Mouse (Mus musculus) small intestine, adult 2 months (tissue): ENCODE data around the gene Irf2bpl. TPM values are rescaled to one million over a fixed set of nuclear protein-coding genes. Genes with fewer than 3 reads are reported as not detected.

ENCODE experiments used
- H3K27ac ChIP-seq: fragments of 200-500 bp; 2 replicates; pipeline ENCODE4 v1.5.1; 2012; ENCODE audit warnings: low read depth, low read length, control low read depth, inconsistent platforms; ENCODE audit not compliant: insufficient read depth
- H3K27me3 ChIP-seq: fragments of 200-500 bp; 2 replicates; pipeline ENCODE4 v1.6.1; 2012; ENCODE audit warnings: mild to moderate bottlenecking, moderate library complexity, low read length, inconsistent platforms; ENCODE audit not compliant: control insufficient read depth, insufficient read depth
- H3K36me3 ChIP-seq: fragments of 200-500 bp; 2 replicates; pipeline ENCODE4 v1.6.1; 2012; ENCODE audit warnings: mild to moderate bottlenecking, low read length, control low read depth, inconsistent platforms; ENCODE audit not compliant: control insufficient read depth, insufficient read depth
- H3K4me1 ChIP-seq: fragments of 200-500 bp; 2 replicates; pipeline ENCODE4 v1.6.1; 2012; ENCODE audit warnings: low read length, inconsistent platforms, mixed read lengths; ENCODE audit not compliant: control insufficient read depth, insufficient read depth, insufficient read length
- H3K4me3 ChIP-seq: fragments of 200-500 bp; 2 replicates; pipeline ENCODE4 v1.5.1; 2012; ENCODE audit warnings: low read depth, mild to moderate bottlenecking, control low read depth, inconsistent platforms, low read length, moderate library complexity
- CTCF ChIP-seq: fragments of 200-500 bp; IDR thresholded peaks from 2 replicates; pipeline ENCODE4 v1.5.1; 2012; ENCODE audit warnings: low read depth, mild to moderate bottlenecking, control low read depth, inconsistent platforms, low read length, moderate library complexity, mixed read lengths; ENCODE audit not compliant: insufficient replicate concordance, insufficient read length; ENCODE audit errors: extremely low read depth
- POLR2A ChIP-seq: fragments of 200-500 bp; IDR thresholded peaks from 2 replicates; pipeline ENCODE4 v1.6.1; 2012; ENCODE audit warnings: low read depth, mild to moderate bottlenecking, control low read depth, inconsistent platforms, low read length, moderate library complexity
- WGBS: fragments of 180-500 bp; shearing (Covaris S2); methylation state at CpG from one replicate; pipeline ENCODE4 v1.1.7; 2018; 5-methylcytosine and 5-hydroxymethylcytosine counted together
- polyA plus RNA-seq: library from polyadenylated mRNA; depleted of rRNA; stranded (reverse); fragments of >200 nt; gene quantifications from 2 replicates; pipeline ENCODE4 v1.2.3, GENCODE M21; 2012

Irf2bpl gene
- polyA plus RNA-seq, 1 experiment = 30.5 TPM

- TF ChIP-seq CTCF (peak; percentile 86), POLR2A (no peak)
- H3K4me3 ChIP-seq = no peak overlapping the region
- H3K27me3 ChIP-seq = no peaks in the 10 kb centered on the region
- WGBS = under 1% methylated on average over 15 of the region's 15 CpGs
- H3K36me3 ChIP-seq = no peaks in the 10 kb centered on the region
- no peak overlapping the region for H3K27ac ChIP-seq
- H3K4me1 ChIP-seq = peaks cover 20% of the 10 kb centered on the region; the same call in 1 of the 2 replicates
These were observed 21.8 kb upstream of the Irf2bpl start for GRCm38 (mm10) chr12:86906395-86906794.

DNA sequence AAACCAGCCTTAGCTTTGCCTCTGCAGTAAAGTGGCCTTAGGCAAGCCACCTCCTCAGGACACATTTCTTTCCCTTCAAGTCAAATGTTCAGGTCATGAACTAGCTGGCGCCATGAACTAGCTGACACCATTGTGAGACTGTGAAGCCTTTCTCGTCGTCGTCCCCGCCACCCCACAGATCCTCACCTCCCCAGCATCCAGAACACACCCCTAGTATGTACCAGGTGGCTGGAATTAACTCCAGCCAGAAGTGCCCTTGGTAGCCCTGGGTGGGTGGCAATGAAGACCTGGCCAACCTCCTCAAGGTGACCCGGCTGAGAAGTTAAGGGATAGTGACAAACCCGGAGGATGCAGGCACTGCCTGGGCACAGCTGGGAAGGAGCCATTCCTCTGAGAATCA, 21.3 kb upstream of the Irf2bpl start:
- Histone ChIP-seq H3K27ac (no peak overlapping the region), H3K4me3 (no peak overlapping the region), H3K4me1 (peaks cover 20% of the 10 kb centered on the region; the same call in 1 of the 2 replicates), H3K27me3 (no peaks in the 10 kb centered on the region), H3K36me3 (no peaks in the 10 kb centered on the region)
- TF ChIP-seq CTCF = no peak
- TF ChIP-seq POLR2A = no peak
- 42% methylated on average over 7 of the region's 7 CpGs for WGBS

GRCm38 (mm10) chr12:86905203-86905602, 20.6 kb upstream of the Irf2bpl start:
- WGBS = 8% methylated on average over 4 of the region's 4 CpGs
- no peaks in the 10 kb centered on the region for H3K36me3 ChIP-seq
- no peak overlapping the region for H3K27ac ChIP-seq

GRCm38 (mm10) chr12:86903828-86904806, 19.5 kb upstream of the Irf2bpl start:
- Histone ChIP-seq H3K36me3 (no peaks in the 10 kb centered on the region), H3K27me3 (no peaks in the 10 kb centered on the region), H3K27ac (peak overlapping the region; percentile 50), H3K4me3 (no peak overlapping the region), H3K4me1 (peaks cover 26% of the 10 kb centered on the region; the same call in 1 of the 2 replicates)
- TF ChIP-seq CTCF = no peak
- no peak for TF ChIP-seq POLR2A
- WGBS = 65% methylated on average over 11 of the region's 11 CpGs

More at GRCm38 (mm10) chr12:86905203-86905602, 20.6 kb upstream of the Irf2bpl start:
- no peaks in the 10 kb centered on the region for H3K27me3 ChIP-seq
- no peak for TF ChIP-seq POLR2A
- peak; percentile 52; the same call in 1 of the 2 replicates for TF ChIP-seq CTCF
- peaks cover 21% of the 10 kb centered on the region; the same call in 1 of the 2 replicates for H3K4me1 ChIP-seq
- no peak overlapping the region for H3K4me3 ChIP-seq

DNA sequence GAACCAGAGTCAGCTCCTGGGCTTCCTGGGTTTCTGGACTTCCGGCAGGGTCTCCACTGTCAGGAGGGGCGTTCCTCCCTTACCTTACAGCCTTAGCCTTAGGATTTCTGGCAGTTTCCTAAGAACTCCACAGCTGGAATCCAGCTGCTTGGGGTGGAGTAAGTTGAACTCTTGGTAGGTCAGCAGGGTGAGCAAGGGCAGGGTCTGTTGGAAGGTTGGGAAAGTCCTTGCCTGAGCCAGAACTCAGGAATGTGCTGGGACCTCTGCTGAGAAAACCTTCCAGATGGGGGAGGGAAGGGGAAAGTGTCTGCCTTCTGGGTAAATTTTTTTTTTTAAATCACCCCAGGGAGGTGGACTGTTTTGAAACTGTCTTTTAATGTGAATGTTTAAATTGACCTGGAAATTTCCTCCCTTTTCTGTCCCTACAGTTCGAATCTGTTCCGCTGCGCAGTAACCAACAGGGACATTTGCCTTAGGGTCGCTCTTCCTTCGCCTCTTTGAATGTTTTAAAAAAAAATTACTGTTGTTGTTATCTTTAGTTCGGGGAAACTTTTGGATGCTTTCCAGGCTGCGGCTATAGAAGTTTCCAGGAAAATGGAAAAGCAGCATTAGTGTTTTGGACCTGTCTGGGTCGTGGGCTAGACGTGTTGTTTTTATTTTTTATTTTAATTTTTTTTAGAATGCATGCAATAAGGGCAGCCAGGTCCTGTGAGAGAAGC, 15.0 kb upstream of the Irf2bpl start:
- peaks cover 23% of the 10 kb centered on the region; the same call in 1 of the 2 replicates for H3K4me1 ChIP-seq
- WGBS = 47% methylated on average over 11 of the region's 11 CpGs
- no peak overlapping the region for H3K27ac ChIP-seq

GRCm38 (mm10) chr12:86898448-86898847, 13.8 kb upstream of the Irf2bpl start:
- Histone ChIP-seq H3K27ac (peak overlapping the region; percentile 48), H3K4me3 (no peak overlapping the region), H3K27me3 (no peaks in the 10 kb centered on the region), H3K36me3 (no peaks in the 10 kb centered on the region), H3K4me1 (peaks cover 13% of the 10 kb centered on the region; the same call in 1 of the 2 replicates)
- WGBS = 83% methylated on average over 3 of the region's 3 CpGs
- no peak for TF ChIP-seq CTCF
- TF ChIP-seq POLR2A = no peak

More for the DNA sequence above, 15.0 kb upstream of the Irf2bpl start:
- TF ChIP-seq POLR2A = no peak
- TF ChIP-seq CTCF = no peak
- Histone ChIP-seq H3K36me3 (no peaks in the 10 kb centered on the region), H3K4me3 (no peak overlapping the region), H3K27me3 (no peaks in the 10 kb centered on the region)

DNA sequence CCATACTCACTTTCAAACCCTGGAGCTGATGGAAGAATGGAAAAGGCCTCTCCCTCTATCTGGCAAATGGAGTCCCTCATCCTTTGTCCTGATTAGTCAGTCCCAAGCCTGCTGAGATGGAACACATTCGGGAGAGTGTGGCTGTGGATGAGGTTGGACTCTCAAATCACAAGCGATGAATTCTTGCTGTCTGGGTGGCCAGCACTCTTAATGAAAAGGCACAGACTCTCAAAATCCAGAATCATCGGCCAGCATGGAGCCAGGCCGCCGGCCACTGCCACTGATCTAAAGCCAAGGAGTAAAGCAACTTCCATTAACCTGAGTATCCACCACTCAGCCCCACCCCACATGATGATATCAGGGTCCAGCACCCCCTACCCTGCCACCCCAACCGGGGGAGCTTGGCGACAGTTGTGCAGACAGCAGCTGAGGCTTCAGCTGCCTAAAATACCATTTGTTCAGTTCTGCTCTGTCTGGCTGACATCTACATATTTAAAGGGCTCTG, 13.2 kb upstream of the Irf2bpl start:
- TF ChIP-seq POLR2A (no peak), CTCF (no peak)
- peak overlapping the region; percentile 48 for H3K27ac ChIP-seq
- H3K4me3 ChIP-seq = no peak overlapping the region
- H3K36me3 ChIP-seq = no peaks in the 10 kb centered on the region
- whole genome bisulfite sequencing = 81% methylated on average over 7 of the region's 7 CpGs
- peaks cover 15% of the 10 kb centered on the region; the same call in 1 of the 2 replicates for H3K4me1 ChIP-seq
- H3K27me3 ChIP-seq = no peaks in the 10 kb centered on the region
